Mouse (Mus musculus): ENCODE measurements around the gene Mettl23.

DNA sequence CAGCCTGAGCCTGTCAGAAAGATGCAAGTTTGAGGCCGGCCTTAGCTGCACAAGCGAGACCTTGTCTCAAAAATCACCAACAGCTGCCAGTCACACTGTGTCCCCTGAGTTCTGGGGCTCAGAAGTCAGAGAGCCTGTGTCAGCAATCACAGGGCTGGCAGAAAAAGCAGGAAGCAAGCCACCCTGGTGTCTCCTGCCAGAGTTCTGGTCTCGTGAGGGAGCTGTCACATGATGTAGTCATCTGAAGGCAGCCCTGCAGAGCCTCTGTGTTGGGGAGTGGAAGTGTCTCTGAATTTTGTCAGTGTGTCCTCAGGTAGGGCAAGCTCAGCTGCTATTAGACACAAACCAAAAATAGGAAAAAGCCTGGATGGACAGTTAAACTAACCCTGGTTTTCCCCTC is 25.1 kb downstream of the Mettl23 start:
- no peak for TF ChIP-seq CTCF (IDR thresholded peaks at IDR 0.05; ENCODE audit: low read depth, low read length)
- TF ChIP-seq TAL1 (conservative IDR thresholded peaks at IDR 0.05; ENCODE audit: low read depth, low read length), result no peak
- TF ChIP-seq GATA1 (IDR thresholded peaks at IDR 0.05; ENCODE audit: borderline replicate concordance, low read length), result no peak
- no peak for TF ChIP-seq GATA2 (IDR thresholded peaks at IDR 0.05; ENCODE audit: borderline replicate concordance, low read depth, low read length)
- no peak for TF ChIP-seq POLR2AphosphoS5 (IDR thresholded peaks at IDR 0.05; ENCODE audit: insufficient replicate concordance, low read depth, low read length)

Data from G1E (cell line).